Mouse (Mus musculus) Patski (cell line): ENCODE measurements around the gene Egf. TPM values are rescaled to one million over a fixed set of nuclear protein-coding genes. Genes with fewer than 3 reads are reported as not detected.

Experiments
- ATAC-seq: fragments of 100-300 bp; one replicate; pipeline ENCODE4 v1.8.0; 2021
- CTCF ChIA-PET: fragments of 350-600 bp; sonication (Branson Sonifier 250); formaldehyde crosslinking; loops from one replicate; lab custom pipeline; 2022; ENCODE audit warnings: inconsistent platforms; lab: Charles Lee
- POLR2A ChIA-PET: fragments of 350-600 bp; sonication (Branson Sonifier 250); formaldehyde crosslinking; loops from one replicate; lab custom pipeline; 2022; ENCODE audit warnings: antibody characterized with exemption, inconsistent platforms; lab: Charles Lee
- DNase-seq: peaks from one replicate; pipeline ENCODE4 v3.0.0-alpha.2; 2011; ENCODE audit warnings: low read depth, low spot score
- H3K27me3 ChIP-seq: fragments of 371-371 bp; one replicate; pipeline ENCODE4 v1.5.1; 2021
- CTCF ChIP-seq: fragments of 100-300 bp; IDR thresholded peaks from one replicate; pipeline ENCODE4 v1.5.1; 2021
- in situ Hi-C: fragments of 300-500 bp; cut with MboI; formaldehyde crosslinking; loops from 3 replicates; pipeline ENCODE4 v1.11.1; 2018; ENCODE audit warnings: low pct_unique_long_range_greater_than_20kb, mixed read lengths
- polyA plus RNA-seq: library from polyadenylated mRNA; unstranded; gene quantifications from one replicate; pipeline ENCODE4 v1.2.3, GENCODE M21; 2021

Egf gene
- polyA plus RNA-seq, 1 experiment from 2014 or later = 1.2 TPM

DNA sequence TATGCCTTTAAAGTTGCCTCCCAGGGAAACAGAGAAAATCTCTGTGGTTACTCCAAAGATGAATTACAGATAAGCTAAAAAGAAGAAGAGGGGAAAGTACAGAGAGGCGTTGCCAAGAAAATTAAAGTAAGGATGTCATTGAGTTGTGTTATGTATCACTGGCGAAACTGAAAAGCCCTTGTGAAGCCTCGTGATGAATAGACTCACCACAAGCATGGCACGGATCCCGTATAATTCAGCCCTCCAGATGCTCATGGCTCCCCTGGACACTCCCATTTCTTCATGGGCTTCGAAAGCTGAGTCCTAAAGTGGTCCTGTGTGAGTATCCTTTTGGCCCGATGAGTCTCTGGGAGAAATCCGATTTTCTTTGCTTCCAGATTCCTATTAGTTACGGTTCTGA, 97.9 kb downstream of the Egf start:
- ATAC-seq (no peak), DNase-seq (no peak)
- no peaks in the 10 kb centered on the region for H3K27me3 ChIP-seq
- in situ Hi-C loops = no loop called here
- CTCF ChIA-PET = interaction anchor here (0.8 to 2.0 kb wide), 4 partner anchors 10 to 26 kb away, joined by 3 to 8 read pairs (median 5); no protein-coding TSS in a partner anchor
- no peak for TF ChIP-seq CTCF
- POLR2A ChIA-PET = no interaction called here

DNA sequence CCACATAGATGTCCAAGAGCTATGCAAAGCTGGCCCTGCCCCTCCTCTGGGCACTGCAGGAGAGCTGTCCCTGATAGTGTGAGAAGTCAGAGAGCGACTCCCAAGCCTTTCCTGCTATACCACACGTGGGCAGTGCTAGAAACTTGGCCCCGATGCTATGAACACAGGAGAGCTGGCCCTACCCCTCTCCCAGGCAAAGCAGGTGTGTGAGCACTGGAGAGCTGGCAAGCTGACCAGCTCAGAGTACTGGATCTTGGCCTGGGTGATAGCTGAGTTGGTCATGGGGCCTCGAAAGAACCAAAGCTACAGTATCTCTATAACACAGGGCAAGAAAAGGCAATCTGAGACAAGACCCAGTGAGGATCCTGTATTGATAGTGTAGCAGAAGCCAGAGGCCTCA, 98.6 kb downstream of the Egf start:
- no peaks in the 10 kb centered on the region for H3K27me3 ChIP-seq
- in situ Hi-C loops = no loop called here
- ATAC-seq (no peak), DNase-seq (no peak)
- no peak for TF ChIP-seq CTCF
- POLR2A ChIA-PET = no interaction called here
- CTCF ChIA-PET = interaction anchor here (0.8 to 2.0 kb wide), 4 partner anchors 9 to 25 kb away, joined by 3 to 8 read pairs (median 5); no protein-coding TSS in a partner anchor

DNA sequence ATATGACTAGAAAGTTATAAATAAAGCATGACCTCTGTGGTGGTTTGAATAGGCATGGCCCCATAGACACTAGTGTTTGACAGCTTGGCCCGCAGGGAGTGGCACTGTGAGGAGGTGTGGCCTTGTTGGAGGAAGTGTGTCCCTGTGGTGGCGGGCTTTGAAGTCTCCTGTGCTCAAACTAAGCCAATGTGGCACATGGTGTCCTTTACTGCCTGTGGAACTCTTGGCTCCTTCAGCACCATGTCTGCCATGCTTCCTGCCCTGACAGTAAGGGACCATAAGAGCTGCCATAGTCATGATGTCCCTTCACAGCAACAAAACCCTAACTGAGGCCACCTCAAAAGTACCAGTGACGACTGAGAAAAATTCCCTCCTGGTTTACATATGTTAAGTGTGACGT, 102.6 kb downstream of the Egf start:
- in situ Hi-C loops = no loop called here
- no peak for ATAC-seq
- H3K27me3 ChIP-seq = no peaks in the 10 kb centered on the region
- POLR2A ChIA-PET = no interaction called here
- DNase-seq = no peak
- no peak for TF ChIP-seq CTCF
- CTCF ChIA-PET = interaction anchor here (2.2 kb wide), 1 partner anchor 16 kb away, joined by 6 read pairs; no protein-coding TSS in a partner anchor

DNA sequence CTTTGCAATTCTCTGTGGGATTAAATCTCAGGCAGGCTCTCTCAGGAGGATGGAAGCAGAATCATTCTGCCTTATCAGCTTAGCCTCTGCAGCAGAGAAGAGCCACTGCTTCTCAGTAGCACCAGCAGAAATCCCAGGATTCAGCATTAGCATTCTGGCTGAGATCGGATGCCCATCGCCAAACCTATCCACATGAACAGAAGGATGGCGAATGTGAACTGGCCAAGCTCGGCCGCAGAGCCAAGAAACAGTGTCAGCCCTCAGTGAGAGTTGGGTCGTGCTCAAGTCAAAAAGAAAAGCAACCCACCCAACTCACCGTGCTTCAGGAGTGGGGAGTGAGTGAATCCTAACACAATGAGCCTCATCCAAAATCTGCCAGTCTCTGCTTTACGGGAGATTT, 103.4 kb downstream of the Egf start:
- no peak for TF ChIP-seq CTCF
- ChIA-PET POLR2A (no interaction called here), CTCF (interaction anchor here (2.2 kb wide), 1 partner anchor 15 kb away, joined by 6 read pairs; no protein-coding TSS in a partner anchor)
- ATAC-seq = no peak
- no peaks in the 10 kb centered on the region for H3K27me3 ChIP-seq
- in situ Hi-C loops = no loop called here
- no peak for DNase-seq

DNA sequence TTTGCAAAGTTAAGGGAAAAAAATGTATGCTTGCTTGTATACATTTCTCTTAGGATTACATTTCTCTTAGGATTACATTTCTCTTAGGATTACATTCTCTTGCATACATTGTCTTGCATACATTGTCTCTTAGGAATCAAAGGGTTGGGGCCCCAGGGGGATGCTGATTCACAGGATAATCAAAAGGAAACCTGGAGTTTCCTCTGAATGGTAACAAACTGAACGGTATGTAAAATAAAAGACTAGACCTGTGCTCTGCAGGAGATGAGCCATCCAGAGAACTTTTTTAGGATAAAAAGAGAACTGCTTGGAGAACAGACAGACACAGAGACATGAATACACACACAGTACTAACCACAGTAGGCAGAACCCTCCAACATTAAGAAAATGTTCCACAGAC, 104.2 kb downstream of the Egf start:
- ChIA-PET CTCF (interaction anchor here (0.7 kb wide), 1 partner anchor 351 kb away, joined by 4 read pairs; no protein-coding TSS in a partner anchor), POLR2A (no interaction called here)
- H3K27me3 ChIP-seq = no peaks in the 10 kb centered on the region
- in situ Hi-C loops = no loop called here
- DNase-seq (no peak), ATAC-seq (no peak)
- TF ChIP-seq CTCF = no peak

DNA sequence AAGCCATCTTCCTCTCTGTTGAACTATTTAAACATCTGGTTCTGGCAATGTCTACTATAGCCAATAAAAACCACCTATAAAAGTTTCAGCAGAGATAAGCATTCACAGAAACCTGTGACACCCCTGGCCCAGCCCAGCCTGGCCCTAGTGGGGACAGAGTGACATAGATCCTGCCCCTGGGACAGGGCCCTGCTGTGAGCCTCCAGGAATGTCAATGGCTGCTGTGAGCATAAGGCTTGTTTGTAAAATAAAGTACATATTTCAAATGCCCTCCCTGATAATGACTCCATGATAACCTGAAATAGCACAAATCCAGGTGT, 104.9 kb downstream of the Egf start:
- no peak for ATAC-seq

DNA sequence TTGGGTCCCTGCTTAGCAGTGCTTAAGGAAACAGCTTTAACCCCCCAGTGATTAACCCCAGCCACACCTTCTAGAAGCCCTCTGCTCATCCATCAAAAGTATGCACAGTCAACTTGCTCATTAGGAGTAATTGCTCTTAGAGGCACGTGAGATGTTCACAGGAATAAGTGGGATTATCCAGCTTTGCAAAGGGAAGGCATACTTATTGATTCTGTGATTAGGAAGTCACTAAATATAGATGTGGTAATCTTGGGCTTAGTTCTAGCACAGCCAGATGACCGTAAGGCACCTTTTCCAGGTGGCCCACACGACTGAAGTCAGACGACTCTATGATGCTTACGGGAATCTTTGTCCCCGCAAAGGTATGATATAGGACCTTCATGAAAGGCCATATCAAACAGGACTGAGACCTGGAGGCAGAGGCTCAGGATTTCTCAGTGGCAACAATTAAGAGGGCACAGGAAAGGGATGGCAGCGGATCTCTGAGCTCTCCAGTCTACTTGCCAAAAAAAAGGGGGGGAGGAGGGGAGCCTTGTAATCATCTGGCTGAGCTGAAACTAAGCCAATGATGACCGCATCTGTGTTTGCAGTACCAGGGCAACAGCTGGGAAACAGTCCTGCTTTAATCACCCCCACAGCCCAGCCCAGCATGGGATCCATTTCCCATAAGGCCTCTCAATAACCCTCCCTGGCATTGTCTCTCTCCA, 105.4 kb downstream of the Egf start:
- DNase-seq (peak; percentile 53), ATAC-seq (peak; percentile 62)

More for the DNA sequence above, 104.9 kb downstream of the Egf start:
- TF ChIP-seq CTCF = no peak
- no peaks in the 10 kb centered on the region for H3K27me3 ChIP-seq
- DNase-seq = no peak
- CTCF ChIA-PET = interaction anchor here (0.7 kb wide), 1 partner anchor 351 kb away, joined by 4 read pairs; no protein-coding TSS in a partner anchor
- in situ Hi-C loops = no loop called here
- POLR2A ChIA-PET = no interaction called here

DNA sequence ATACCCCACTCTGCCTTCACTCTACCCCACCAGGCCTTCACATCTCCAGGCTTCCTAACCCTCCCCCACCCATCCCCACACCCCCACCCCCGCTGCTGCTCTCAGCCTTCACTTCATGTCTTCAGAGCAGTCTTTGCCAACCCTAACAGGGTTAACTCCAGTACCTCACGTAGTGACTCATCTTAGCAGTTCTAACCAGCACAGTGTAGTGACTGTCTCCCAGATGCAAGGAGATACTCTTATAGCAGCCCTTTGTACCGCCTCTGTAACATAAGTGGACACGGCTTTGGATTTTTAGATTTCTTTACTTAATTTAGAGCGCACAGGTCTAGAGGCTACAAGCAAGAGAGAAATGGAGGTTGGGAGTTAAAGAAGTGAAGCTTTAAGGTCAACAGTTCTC, 106.5 kb downstream of the Egf start:
- ATAC-seq (no peak), DNase-seq (no peak)
- no peaks in the 10 kb centered on the region for H3K27me3 ChIP-seq
- CTCF ChIA-PET = interaction anchor here (0.9 to 2.1 kb wide), 3 partner anchors 11 to 19 kb away, joined by 3 to 8 read pairs (median 3); no protein-coding TSS in a partner anchor
- in situ Hi-C loops = no loop called here
- no peak for TF ChIP-seq CTCF
- POLR2A ChIA-PET = no interaction called here

More for the DNA sequence above, 105.4 kb downstream of the Egf start:
- in situ Hi-C loops = no loop called here
- no peak for TF ChIP-seq CTCF
- ChIA-PET POLR2A (no interaction called here), CTCF (interaction anchor here (1.1 kb wide), 1 partner anchor 12 kb away, joined by 3 read pairs; no protein-coding TSS in a partner anchor)
- no peaks in the 10 kb centered on the region for H3K27me3 ChIP-seq

DNA sequence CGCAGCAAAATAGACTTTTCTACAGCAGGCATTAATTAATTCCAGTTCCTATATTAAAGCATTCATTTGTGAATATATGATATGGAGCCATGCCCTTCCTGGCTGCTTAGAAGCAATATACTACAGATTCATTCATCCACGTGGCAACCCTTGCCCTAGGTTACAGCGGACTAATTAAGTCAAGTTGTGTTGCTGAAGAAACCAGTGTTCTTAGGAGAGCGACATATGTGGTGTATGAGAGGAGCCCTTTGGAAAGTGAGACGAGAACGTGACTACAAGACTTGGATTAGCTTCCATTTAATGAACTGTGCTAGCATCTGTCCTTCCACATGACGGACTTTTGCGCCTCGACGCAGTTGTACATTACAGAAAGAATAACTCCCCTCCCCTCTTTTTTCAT, 107.8 kb downstream of the Egf start:
- no peak for TF ChIP-seq CTCF
- CTCF ChIA-PET = interaction anchor here (0.6 to 2.1 kb wide), 3 partner anchors 10 to 119 kb away, joined by 3 to 8 read pairs (median 7); no protein-coding TSS in a partner anchor
- H3K27me3 ChIP-seq = no peaks in the 10 kb centered on the region
- POLR2A ChIA-PET = no interaction called here
- DNase-seq (no peak), ATAC-seq (no peak)
- in situ Hi-C loops = no loop called here

DNA sequence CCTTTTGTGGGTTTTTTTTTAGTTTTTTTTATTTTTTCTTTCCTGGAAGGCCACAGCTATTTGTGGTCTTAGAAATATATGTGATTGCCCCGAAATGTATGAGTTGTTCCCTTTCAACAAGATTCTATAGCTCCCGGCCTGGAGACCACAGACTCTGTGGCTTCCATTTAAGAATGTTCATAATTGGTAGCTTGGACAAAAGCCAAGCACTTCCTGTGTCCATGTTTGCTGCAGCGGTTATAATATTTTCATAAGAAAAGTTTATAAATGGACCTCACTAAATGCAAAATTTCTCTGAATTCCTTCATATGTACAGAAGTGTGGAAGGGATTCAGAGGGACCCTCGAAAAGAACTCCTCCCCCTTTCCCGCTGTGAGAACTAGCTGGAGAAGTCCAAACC, 108.3 kb downstream of the Egf start:
- in situ Hi-C loops = no loop called here
- ChIA-PET POLR2A (interaction anchor here (0.6 kb wide), 1 partner anchor 836 kb away, joined by 3 read pairs; no protein-coding TSS in a partner anchor), CTCF (interaction anchor here (0.6 to 1.7 kb wide), 3 partner anchors 10 to 119 kb away, joined by 3 to 7 read pairs (median 3); no protein-coding TSS in a partner anchor)
- H3K27me3 ChIP-seq = no peaks in the 10 kb centered on the region
- no peak for ATAC-seq
- no peak for TF ChIP-seq CTCF
- DNase-seq = no peak

DNA sequence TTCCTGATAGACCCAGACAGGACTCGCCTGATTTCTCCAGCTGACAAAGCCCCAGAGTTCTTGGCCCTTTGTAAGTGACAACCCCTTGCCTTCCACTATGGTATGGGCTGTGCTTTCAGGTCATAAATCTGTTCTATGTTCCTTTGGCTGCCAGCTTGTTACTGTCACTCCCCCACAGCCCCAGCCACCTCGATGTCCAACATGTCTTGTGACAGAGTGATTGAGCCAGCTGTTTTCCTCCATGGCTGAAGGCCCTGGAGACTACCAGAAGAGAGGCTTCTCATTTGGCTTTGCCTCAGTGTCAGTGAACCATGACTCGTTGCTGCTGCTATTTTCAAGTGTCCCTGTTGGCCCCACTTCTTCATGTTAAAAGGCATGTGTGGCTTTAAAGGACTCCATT, 109.7 kb downstream of the Egf start:
- no peak for TF ChIP-seq CTCF
- ChIA-PET POLR2A (no interaction called here), CTCF (interaction anchor here (1.0 to 1.4 kb wide), 5 partner anchors 9 to 338 kb away, joined by 3 to 4 read pairs (median 3); no protein-coding TSS in a partner anchor)
- H3K27me3 ChIP-seq = no peaks in the 10 kb centered on the region
- in situ Hi-C loops = no loop called here
- no peak for ATAC-seq
- DNase-seq = no peak
